Mouse (Mus musculus): ENCODE results near the gene Stap2.

Gene Stap2

GRCm38 (mm10) chr17:56008356-56009087, 3.1 kb upstream of the Stap2 start:
- CTCF ChIA-PET: interaction anchor here (0.5 to 1.8 kb wide), 3 partner anchors 9 to 114 kb away, joined by 4 to 6 read pairs (median 5); no protein-coding TSS in a partner anchor

- CTCF ChIA-PET: interaction anchor here (0.5 to 1.8 kb wide), 3 partner anchors 9 to 1280 kb away, joined by 3 to 5 read pairs (median 4); no protein-coding TSS in a partner anchor
Observed at GRCm38 (mm10) chr17:56007444-56008355, 2.3 kb upstream of the Stap2 start.

- CTCF ChIA-PET: interaction anchor here (0.6 kb wide), 1 partner anchor 1280 kb away, joined by 3 read pairs; no protein-coding TSS in a partner anchor
Observed at GRCm38 (mm10) chr17:56006956-56007355, 1.6 kb upstream of the Stap2 start.

DNA sequence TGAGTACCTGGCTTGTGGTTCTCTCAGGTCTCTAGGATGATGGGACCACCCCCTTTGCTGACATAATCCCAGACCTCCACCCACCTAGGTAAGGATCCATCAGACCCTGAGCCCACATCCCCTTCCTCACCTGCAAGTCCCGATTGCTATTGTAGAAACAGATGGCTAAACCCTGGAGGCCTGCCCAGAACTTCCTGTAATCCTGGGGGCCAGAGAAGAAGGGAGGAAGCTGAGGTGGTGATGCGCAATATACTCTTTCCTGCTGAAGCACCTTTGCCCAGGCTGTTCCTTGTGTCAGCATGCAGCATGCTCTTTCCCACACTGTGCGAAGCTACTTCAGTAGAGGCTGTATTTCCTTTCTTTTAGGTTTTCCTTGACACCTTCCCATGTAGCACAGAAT, 2.4 kb downstream of the Stap2 start:
- CTCF ChIA-PET: no interaction called here

GRCm38 (mm10) chr17:55999794-56000499, 5.4 kb downstream of the Stap2 start:
- CTCF ChIA-PET: no interaction called here

DNA sequence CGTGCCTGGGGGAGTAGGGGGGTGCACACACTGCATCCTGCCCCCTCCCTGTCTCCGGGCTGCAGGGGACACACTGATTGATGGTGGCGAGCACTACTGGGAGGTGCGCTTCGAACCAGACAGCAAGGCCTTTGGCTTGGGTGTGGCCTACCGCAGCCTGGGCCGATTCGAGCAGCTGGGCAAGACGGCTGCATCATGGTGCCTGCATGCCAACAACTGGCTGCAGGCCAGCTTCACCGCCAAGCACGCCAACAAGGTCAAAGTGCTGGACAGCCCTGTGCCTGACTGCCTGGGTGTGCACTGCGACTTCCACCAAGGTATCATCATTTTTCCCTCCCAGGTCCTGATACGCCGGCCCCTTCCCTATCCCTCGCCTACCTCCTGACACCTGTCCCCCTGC, 9.4 kb downstream of the Stap2 start:
- CTCF ChIA-PET: no interaction called here

GRCm38 (mm10) chr17:55990278-55990898, 15.0 kb downstream of the Stap2 start:
- CTCF ChIA-PET: no interaction called here

- CTCF ChIA-PET: no interaction called here
Observed at GRCm38 (mm10) chr17:55986030-55986961, 19.1 kb downstream of the Stap2 start, which contains the start of gene Fsd1. TSS of gene Fsd1 (plus strand) at chr17:55986509.

- CTCF ChIA-PET: no interaction called here
Observed at GRCm38 (mm10) chr17:55977301-55977700, 28.1 kb downstream of the Stap2 start.

DNA sequence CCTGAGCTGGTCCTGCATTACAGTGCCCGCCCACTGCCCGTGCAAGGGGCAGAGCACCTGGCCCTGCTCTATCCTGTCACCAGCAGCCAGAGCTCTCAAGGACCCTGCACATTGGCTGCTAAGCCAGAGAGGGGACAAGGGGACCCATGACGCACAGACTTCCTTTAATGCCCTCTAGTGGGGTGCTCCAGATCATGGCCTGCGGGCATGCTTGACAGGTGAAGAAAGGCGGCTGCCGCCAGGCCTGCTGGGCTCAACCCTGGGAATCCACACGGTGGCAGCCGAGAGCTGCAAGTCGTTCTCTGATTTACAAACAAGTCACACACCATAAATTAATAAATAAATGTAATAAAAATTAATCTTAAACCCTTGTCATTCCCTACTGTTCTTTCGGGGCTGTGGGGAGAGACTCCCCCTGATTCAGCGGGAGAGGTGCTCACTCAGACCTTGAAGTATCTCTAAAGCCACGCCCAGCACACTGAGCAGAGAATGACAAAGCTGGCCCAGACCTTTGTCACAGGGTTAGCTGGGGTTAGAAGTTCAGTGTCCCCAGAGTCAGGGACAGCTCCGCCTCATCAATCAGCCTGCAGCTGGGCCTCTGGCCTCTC, 29.0 kb downstream of the Stap2 start:
- CTCF ChIA-PET: interaction anchor here (0.6 kb wide), 1 partner anchor 911 kb away, joined by 15 read pairs; no protein-coding TSS in a partner anchor

DNA sequence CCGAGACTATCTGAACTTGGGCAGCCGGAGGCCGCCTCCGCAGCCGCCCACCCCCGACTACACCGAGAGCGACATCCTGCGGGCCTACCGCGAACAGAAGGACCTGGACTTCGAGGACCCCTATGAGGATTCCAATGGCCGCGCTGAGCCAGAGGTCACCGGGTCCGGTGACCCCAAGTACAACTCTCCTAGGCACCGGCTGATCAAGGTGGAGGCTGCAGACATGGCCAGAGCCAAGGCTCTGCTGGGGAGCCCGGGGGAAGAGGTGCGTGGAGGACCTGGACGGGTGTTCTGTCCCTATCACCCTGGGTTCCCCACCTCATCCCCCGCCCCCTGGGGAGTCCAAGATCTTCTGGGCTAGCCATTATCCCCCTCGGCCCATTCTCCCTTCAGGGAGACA, 33.9 kb downstream of the Stap2 start:
- CTCF ChIA-PET: no interaction called here

DNA sequence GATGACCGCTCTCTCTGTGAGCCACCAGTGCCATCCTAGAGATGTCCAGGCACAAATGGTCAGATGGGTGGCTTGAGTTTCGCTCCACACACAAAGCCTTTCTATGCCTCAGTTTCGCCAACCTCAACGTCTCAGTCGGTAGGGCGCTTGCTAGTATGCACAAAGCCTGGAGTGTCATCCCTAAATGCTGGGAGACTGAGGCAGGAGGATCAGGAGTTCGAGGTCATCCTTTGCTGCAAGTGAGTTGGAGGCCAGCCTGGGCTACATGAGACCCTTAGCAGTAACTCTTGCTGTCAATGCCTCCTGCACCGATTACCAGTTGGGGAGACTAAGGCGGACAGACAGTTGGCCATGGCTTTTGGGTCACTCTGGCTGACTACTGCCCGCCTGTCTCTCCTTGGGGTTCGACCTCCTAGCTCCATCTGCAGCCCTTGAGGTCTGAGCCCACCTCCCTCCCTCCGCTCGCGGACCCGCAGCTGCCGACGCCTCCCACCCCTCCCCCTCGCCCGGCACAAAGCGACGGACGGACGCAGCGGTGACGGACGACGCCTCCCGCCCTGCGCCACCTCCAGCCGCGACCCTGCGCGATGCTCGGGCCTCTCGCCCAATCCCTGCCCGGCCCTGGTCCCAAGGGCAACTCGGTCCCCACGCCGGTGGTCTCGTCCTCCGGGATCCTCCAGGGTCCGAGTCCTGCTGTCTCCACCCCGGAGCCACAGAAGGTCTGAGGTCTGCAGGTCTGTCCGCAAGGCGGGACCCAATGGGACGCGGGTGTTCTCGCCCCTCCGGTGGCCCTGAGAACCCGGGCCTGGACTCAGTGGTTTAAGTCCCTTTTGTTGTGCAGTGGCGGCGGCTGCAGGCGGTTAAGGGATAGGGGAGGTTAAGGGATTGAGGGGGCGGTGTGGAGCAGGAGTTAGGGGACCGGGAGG, 35.2 kb downstream of the Stap2 start, which contains the start of gene Shd:
Shd (plus strand) TSS at position 502 of the 926 bp plus-strand sequence.
- CTCF ChIA-PET: no interaction called here

GRCm38 (mm10) chr17:55969560-55969959, 35.8 kb downstream of the Stap2 start:
- CTCF ChIA-PET: no interaction called here

GRCm38 (mm10) chr17:55968210-55968609, 37.2 kb downstream of the Stap2 start:
- CTCF ChIA-PET: no interaction called here

GRCm38 (mm10) chr17:55967186-55967585, 38.2 kb downstream of the Stap2 start:
- CTCF ChIA-PET: no interaction called here

DNA sequence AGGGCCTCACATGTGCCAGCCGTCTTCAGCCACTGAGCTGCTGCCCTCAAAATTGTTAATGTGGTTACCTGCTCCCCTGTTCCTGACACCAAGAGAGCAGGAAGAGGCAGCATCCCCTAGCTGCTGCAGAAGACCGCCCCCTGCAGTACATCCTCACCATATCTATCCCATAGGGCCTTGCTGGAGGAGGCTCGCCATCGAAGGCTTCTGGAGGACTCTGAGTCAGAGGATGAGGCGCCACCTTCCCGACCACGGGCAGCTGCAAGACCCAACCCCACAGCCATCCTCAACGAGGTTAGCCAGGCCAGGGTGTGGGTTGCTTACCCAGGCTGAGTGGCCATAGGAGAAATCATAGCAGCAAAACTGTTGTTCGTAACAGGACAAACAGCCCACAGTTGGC, 40.4 kb downstream of the Stap2 start:
- CTCF ChIA-PET: interaction anchor here (0.5 kb wide), 1 partner anchor 8 kb away, joined by 4 read pairs; no protein-coding TSS in a partner anchor

DNA sequence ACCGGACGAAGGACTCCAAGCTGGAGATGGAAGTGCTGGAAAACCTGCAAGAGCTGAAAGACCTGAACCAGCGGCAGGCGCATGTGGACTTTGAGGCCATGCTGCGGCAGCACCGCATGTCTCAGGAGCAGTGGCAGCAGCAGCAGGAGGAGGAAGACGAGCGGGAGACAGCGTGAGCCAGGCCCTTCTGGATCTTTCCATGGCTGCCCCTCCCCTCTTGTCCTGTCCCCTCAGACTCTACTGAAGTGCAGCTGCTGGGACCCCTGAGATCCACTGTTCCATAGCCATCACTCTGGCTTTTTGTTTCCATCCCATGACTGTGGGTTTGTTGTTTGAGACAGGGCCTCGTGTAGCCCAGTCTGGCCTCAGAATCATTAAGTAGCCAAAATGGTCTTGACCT, 40.9 kb downstream of the Stap2 start:
- CTCF ChIA-PET: interaction anchor here (0.5 kb wide), 1 partner anchor 99 kb away, joined by 3 read pairs; no protein-coding TSS in a partner anchor

DNA sequence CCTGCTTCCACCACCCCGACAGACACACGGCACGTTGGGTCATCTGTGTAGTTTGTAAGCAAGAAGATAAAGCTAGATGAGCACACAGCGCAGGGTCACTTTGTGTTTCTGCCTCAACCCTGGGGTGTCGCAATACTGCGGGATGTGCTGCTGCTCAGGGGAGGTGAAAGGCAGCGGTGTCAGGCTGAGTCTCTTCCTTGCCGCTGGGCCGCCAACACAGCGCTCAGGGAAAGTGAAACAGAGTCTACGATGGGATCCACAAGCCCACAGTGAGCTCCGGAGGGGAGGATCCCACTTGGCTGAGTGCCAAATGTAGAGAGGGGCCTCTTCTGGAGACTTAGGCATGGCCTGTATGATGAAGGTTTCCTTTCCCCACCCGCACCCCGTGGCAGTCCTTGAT, 42.2 kb downstream of the Stap2 start:
- CTCF ChIA-PET: interaction anchor here (0.8 kb wide), 1 partner anchor 74 kb away, joined by 3 read pairs; no protein-coding TSS in a partner anchor

GRCm38 (mm10) chr17:55961631-55962030, 43.8 kb downstream of the Stap2 start:
- CTCF ChIA-PET: no interaction called here

All from spleen, embryonic (tissue).